Mouse (Mus musculus): ENCODE measurements at regions not wholly inside any gene's neighbourhood (a gene's known extent, or its start where the extent isn't known, plus 50 kb on each side); places are given as distances from the start of the nearest gene placed in this dataset.

- no peak for DNase-seq
Measured at GRCm38 (mm10) chr2:39835370-39835769, 609.1 kb upstream of the Ppp6c start.

GRCm38 (mm10) chr2:39823851-39824250 lies 597.6 kb upstream of the Ppp6c start:
- DNase-seq = no peak

GRCm38 (mm10) chr2:39806681-39807080 lies 580.4 kb upstream of the Ppp6c start:
- DNase-seq = peak; percentile 68
